Mouse (Mus musculus): ENCODE data around the gene Ddx19b. TPM values are rescaled to one million over a fixed set of nuclear protein-coding genes. Genes with fewer than 3 reads are reported as not detected.

Ddx19b gene
- 7.5 TPM for polyA plus RNA-seq (2014; fragmentation: Illumina TruSeq; extraction: RNeasy Lipid Tissue Mini Kit (QIAGEN cat#74804); ENCODE audit: low read depth, low replicate concordance)

GRCm38 (mm10) chr8:111031572-111031971, at the start of gene Ddx19b:
Gene Ddx19b, minus strand, starts transcription at chr8:111031751.

GRCm38 (mm10) chr8:111056158-111056663, 24.7 kb upstream of the Ddx19b start, which contains the start of gene Exosc6:
Gene Exosc6, plus strand, starts transcription at chr8:111056339.

GRCm38 (mm10) chr8:111032916-111033315, 1.4 kb upstream of the Ddx19b start, which contains the start of gene Aars:
Gene Aars, plus strand, starts transcription at chr8:111033144.

GRCm38 (mm10) chr8:110997547-110998531, 33.7 kb downstream of the Ddx19b start, which contains the start of gene Ddx19a:
Gene Ddx19a, minus strand, starts transcription at chr8:110997800.

Other genes starting within 250 kb of the Ddx19b start
- 4.9 TPM for gene Il34, start 225.8 kb downstream of the Ddx19b start, polyA plus RNA-seq (2014; fragmentation: Illumina TruSeq; extraction: RNeasy Lipid Tissue Mini Kit (QIAGEN cat#74804); ENCODE audit: low read depth, low replicate concordance)
- gene Cog4, start 185.2 kb downstream of the Ddx19b start, polyA plus RNA-seq (2014; fragmentation: Illumina TruSeq; extraction: RNeasy Lipid Tissue Mini Kit (QIAGEN cat#74804); ENCODE audit: low read depth, low replicate concordance), result 54.9 TPM
- 30.5 TPM for gene Sf3b3, start 185.0 kb downstream of the Ddx19b start, polyA plus RNA-seq (2014; fragmentation: Illumina TruSeq; extraction: RNeasy Lipid Tissue Mini Kit (QIAGEN cat#74804); ENCODE audit: low read depth, low replicate concordance)
- gene Fuk, start 129.3 kb downstream of the Ddx19b start, polyA plus RNA-seq (2014; fragmentation: Illumina TruSeq; extraction: RNeasy Lipid Tissue Mini Kit (QIAGEN cat#74804); ENCODE audit: low read depth, low replicate concordance), result 4.2 TPM
- gene St3gal2, start 111.8 kb downstream of the Ddx19b start, polyA plus RNA-seq (2014; fragmentation: Illumina TruSeq; extraction: RNeasy Lipid Tissue Mini Kit (QIAGEN cat#74804); ENCODE audit: low read depth, low replicate concordance), result 14.7 TPM
- 27.1 TPM for gene Ddx19a, start 34.0 kb downstream of the Ddx19b start, polyA plus RNA-seq (2014; fragmentation: Illumina TruSeq; extraction: RNeasy Lipid Tissue Mini Kit (QIAGEN cat#74804); ENCODE audit: low read depth, low replicate concordance)
- gene Aars, start 1.4 kb upstream of the Ddx19b start, polyA plus RNA-seq (2014; fragmentation: Illumina TruSeq; extraction: RNeasy Lipid Tissue Mini Kit (QIAGEN cat#74804); ENCODE audit: low read depth, low replicate concordance), result 27.4 TPM
- not detected for gene Exosc6, start 24.6 kb upstream of the Ddx19b start, polyA plus RNA-seq (2014; fragmentation: Illumina TruSeq; extraction: RNeasy Lipid Tissue Mini Kit (QIAGEN cat#74804); ENCODE audit: low read depth, low replicate concordance)
- 2.8 TPM for gene Clec18a, start 60.7 kb upstream of the Ddx19b start, polyA plus RNA-seq (2014; fragmentation: Illumina TruSeq; extraction: RNeasy Lipid Tissue Mini Kit (QIAGEN cat#74804); ENCODE audit: low read depth, low replicate concordance)
- gene Pdpr, start 62.9 kb upstream of the Ddx19b start, polyA plus RNA-seq (2014; fragmentation: Illumina TruSeq; extraction: RNeasy Lipid Tissue Mini Kit (QIAGEN cat#74804); ENCODE audit: low read depth, low replicate concordance), result 52.7 TPM
- 57.9 TPM for gene Glg1, start 227.5 kb upstream of the Ddx19b start, polyA plus RNA-seq (2014; fragmentation: Illumina TruSeq; extraction: RNeasy Lipid Tissue Mini Kit (QIAGEN cat#74804); ENCODE audit: low read depth, low replicate concordance)